Mouse (Mus musculus) bone marrow, adult 2 months (tissue): ENCODE data around the gene Taf1c. TPM values are rescaled to one million over a fixed set of nuclear protein-coding genes. Genes with fewer than 3 reads are reported as not detected.

Experiments
- H3K27ac ChIP-seq: fragments of 200-500 bp; 2 replicates; pipeline ENCODE4 v1.5.1; 2012; ENCODE audit warnings: low read depth, mild to moderate bottlenecking, control low read depth, inconsistent platforms, low read length; ENCODE audit not compliant: control insufficient read depth, poor library complexity, insufficient read depth
- H3K4me1 ChIP-seq: fragments of 200-500 bp; 2 replicates; pipeline ENCODE4 v1.6.1; 2011; ENCODE audit warnings: low read length; ENCODE audit not compliant: control insufficient read depth, insufficient read depth
- H3K4me3 ChIP-seq: fragments of 200-500 bp; replicated peaks from 2 replicates; pipeline ENCODE3; 2011; ENCODE audit warnings: mild to moderate bottlenecking, low read depth, low read length, control low read depth; ENCODE audit not compliant: control insufficient read depth
- CTCF ChIP-seq: fragments of 200-500 bp; IDR thresholded peaks from 2 replicates; pipeline ENCODE4 v1.5.1; 2011; ENCODE audit warnings: low read length, control low read depth; ENCODE audit not compliant: control insufficient read depth, insufficient read depth
- POLR2A ChIP-seq: fragments of 200-500 bp; IDR thresholded peaks from 2 replicates; pipeline ENCODE4 v1.6.1; 2011; ENCODE audit warnings: low read depth, mild to moderate bottlenecking, control low read depth, low read length, borderline replicate concordance; ENCODE audit not compliant: control insufficient read depth
- WGBS: fragments of 180-500 bp; shearing (Covaris S2); methylation state at CpG from one replicate; pipeline ENCODE4 v1.1.7; 2018; 5-methylcytosine and 5-hydroxymethylcytosine counted together
- polyA plus RNA-seq: library from polyadenylated mRNA; stranded (reverse); fragments of >200 nt; gene quantifications from 2 replicates; pipeline ENCODE4 v1.2.4, GENCODE M21; 2011; ENCODE audit warnings: low replicate concordance; ENCODE audit not compliant: missing spikeins, insufficient read depth, insufficient read length

Taf1c gene
- polyA plus RNA-seq, 1 experiment = 17.6 TPM

DNA sequence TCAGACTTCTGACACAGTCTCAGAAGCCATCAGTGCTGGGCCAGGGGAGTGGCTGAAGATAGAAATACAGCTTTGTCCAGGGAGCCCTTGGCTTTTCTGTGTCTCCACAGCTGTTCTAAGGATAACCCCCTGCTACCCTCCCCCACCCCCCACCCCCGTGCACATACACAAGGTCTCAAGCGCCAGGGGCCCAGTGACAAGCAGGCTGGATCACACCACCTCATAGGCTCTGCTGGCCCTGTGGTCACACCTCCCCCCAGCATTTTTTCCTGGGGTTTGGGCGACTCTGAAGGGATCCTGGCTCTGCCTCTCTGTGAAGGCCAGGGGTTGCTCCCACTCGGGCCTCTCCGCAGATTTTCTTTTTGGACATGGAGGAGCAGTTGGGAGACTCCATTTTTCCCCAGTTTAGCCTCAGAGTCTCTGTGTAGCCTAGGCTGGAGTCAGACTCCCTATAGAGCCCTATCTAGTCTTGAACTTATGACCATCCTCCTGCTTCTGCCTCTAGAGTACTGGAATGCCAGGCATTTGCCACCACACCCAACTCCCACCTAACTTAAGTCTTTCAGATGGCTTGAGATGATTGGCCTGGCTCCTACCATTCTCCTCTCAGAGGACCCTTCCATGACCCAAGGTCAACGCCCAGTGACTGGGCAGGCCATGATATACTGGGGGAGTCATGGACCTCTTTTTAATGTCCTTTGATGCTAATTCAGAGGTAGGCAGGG lies 15.3 kb upstream of the Taf1c start:
- WGBS = 64% methylated on average over 6 of the region's 6 CpGs
- no peak overlapping the region for H3K4me3 ChIP-seq
- TF ChIP-seq POLR2A = no peak
- no peak for TF ChIP-seq CTCF

DNA sequence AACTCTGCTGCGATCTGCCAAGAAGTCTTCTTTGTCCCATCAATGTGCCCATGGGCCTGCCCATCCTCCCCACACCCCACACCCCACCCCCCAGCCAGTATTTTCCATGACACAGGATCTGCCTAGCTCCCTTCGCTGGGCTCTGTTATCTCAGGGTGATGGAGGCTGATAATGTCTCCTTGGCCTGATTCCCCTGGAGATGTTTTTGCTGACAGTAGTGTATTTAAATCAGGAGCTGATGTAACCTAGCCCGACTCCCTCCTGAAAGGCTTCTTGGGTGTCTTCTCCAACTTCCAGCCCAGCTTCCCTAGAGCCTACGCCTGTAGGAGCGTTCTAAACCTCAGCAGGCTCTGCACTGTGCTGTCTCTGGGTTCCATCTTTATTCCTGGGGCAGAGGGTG lies 13.9 kb upstream of the Taf1c start:
- Histone ChIP-seq H3K4me3 (no peak overlapping the region), H3K4me1 (no peaks in the 10 kb centered on the region), H3K27ac (no peak overlapping the region)
- WGBS = 67% methylated on average over 5 of the region's 5 CpGs
- TF ChIP-seq POLR2A (no peak), CTCF (no peak)

More for the DNA sequence above, 15.3 kb upstream of the Taf1c start:
- Histone ChIP-seq H3K27ac (no peak overlapping the region), H3K4me1 (no peaks in the 10 kb centered on the region)

DNA sequence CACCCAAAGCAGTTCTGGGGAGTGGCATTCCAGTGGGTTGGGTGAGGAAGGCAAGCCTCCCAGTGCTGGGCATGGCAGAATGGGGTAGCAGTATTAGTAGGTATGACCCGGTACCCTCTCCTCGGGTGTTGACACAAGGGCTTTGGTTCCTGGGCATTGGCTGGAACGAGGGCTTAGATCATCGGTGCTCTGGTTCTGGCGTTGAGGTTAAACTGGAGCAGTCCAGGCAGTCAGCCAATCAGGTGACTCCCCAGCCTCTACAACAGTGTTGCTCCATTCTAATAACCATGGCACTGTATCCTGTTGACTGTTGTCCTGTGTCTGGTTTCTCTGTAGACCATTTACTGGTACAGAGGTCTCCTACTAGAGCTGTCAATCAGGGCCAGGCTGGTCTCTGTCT lies 12.6 kb upstream of the Taf1c start:
- WGBS = 81% methylated on average over 5 of the region's 5 CpGs
- no peak overlapping the region for H3K27ac ChIP-seq
- H3K4me3 ChIP-seq = no peak overlapping the region
- TF ChIP-seq POLR2A (no peak), CTCF (no peak)
- H3K4me1 ChIP-seq = no peaks in the 10 kb centered on the region

DNA sequence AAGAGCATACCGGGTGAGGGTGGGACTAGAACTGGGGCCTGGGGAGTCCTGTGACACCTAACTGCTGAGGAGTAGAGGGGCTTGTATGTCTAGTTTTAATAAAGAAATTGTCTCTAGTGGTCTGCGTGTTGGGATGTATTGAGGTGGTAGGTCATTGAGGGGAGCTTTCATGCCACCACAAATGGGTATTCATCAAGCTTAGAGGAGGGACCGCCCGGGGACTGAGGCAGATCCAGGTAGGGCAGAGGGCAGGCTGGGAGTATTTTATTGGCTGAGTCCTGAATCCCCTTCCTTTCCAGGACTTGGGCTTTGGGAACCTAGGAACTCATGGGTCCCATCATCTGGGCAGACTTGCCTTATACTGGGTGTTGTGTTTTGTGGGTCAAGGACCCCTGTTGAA lies 11.8 kb upstream of the Taf1c start:
- Histone ChIP-seq H3K27ac (no peak overlapping the region), H3K4me3 (no peak overlapping the region), H3K4me1 (no peaks in the 10 kb centered on the region)
- WGBS = 80% methylated on average over 4 of the region's 4 CpGs
- no peak for TF ChIP-seq POLR2A
- no peak for TF ChIP-seq CTCF

DNA sequence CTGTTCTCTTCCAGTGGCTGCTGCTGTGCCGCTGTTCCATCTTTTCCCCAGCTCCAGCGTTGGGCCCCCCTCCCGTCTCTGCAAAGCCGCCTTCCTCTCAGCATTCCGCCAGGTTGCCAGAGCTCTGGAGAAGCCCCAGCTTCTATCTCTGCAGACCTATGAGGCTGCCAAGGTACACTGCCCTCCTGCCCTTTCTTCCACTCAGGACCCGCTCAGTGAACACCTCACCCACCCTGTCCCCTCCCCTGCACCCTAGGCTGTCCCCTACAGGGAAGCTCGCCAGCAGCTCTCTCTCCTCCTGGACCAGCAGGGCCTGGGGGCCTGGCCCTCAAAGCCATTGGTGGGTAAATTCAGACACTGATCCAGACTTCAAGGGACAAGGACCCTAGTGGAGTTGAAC lies 11.3 kb upstream of the Taf1c start:
- no peak overlapping the region for H3K4me3 ChIP-seq
- WGBS = 75% methylated on average over 7 of the region's 7 CpGs
- TF ChIP-seq POLR2A (no peak), CTCF (no peak)
- H3K27ac ChIP-seq = no peak overlapping the region
- no peaks in the 10 kb centered on the region for H3K4me1 ChIP-seq

DNA sequence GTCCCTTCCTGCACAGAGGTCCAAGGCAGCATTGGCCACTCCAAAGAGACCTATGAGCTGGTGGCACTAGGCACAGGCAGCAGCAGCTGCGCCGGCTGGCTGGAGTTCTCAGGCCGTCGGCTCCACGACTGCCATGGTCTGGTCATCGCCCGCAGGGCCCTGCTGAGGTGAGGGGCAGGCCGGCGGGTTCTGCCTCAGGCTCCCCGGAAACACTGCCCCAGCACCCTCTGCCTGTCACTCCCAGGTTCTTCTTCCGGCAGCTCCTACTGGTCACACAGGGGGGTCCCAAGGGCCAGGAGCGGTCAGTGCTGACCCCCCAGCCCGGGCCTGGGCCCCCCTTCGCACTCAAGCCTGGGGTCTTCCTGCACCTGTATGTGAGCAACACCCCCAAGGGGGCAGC lies 10.1 kb upstream of the Taf1c start:
- 84% methylated on average over 14 of the region's 14 CpGs for WGBS
- H3K4me3 ChIP-seq = no peak overlapping the region
- H3K27ac ChIP-seq = no peak overlapping the region
- no peaks in the 10 kb centered on the region for H3K4me1 ChIP-seq
- TF ChIP-seq CTCF (no peak), POLR2A (no peak)

DNA sequence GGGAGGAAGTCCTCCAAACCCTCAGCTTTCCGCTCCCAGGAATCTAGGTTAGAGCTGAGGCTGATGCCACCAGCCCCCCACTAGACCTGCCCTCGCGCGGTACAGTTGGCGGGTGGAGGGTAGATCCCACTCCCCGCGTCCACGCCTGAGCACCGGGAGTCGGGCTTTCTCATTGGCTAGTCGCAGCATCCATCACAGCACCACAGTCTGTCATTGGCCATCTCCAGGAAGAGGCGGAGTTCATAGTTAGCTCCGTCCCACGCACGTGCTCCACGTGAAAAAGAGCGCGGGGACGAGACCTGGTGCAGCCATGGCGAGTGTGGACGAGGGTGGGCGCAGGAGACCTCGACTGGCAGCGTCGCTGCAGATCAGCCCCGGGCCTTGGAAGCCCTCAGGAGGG lies 7.4 kb upstream of the Taf1c start, which contains the start of gene Adad2:
Adad2 (plus strand) TSS at position 277 of the 400 bp plus-strand sequence.
- no peaks in the 10 kb centered on the region for H3K4me1 ChIP-seq
- WGBS = 80% methylated on average over 26 of the region's 26 CpGs
- no peak for TF ChIP-seq POLR2A
- TF ChIP-seq CTCF = no peak
- H3K4me3 ChIP-seq = no peak within 1 kb of the TSS
- H3K27ac ChIP-seq = no peak within 1 kb of the TSS

DNA sequence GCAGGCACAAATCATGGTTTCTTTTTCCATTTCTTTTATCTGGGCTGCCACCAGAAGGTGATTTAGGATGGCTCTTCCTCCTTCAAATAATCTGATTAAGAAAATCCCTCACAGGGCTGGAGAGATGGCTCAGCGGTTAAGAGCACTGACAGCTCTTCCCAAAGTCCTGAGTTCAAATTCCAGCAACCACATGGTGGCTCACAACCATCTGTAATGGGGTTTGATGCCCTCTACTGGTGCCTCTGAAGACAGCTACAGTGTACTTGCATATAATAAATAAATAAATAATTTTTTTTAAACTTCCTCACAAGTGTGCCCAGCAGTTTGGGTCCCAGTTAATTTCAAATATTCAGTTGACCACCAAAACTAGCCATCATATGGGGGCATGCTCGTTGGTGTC lies 1.2 kb upstream of the Taf1c start:
- Histone ChIP-seq H3K4me3 (no peak overlapping the region), H3K4me1 (peaks cover 2% of the 10 kb centered on the region; the same call in 1 of the 2 replicates), H3K27ac (no peak overlapping the region)
- TF ChIP-seq POLR2A (no peak), CTCF (no peak)
- WGBS = 60% methylated on average over 2 of the region's 2 CpGs
